Mouse (Mus musculus): Measurements from ENCODE around the gene Bmi1. TPM values are rescaled to one million over a fixed set of nuclear protein-coding genes. Genes with fewer than 3 reads are reported as not detected.

Gene Bmi1
- total RNA-seq, 2 experiments from 2014 or later = 32.0 to 40.1 TPM

DNA sequence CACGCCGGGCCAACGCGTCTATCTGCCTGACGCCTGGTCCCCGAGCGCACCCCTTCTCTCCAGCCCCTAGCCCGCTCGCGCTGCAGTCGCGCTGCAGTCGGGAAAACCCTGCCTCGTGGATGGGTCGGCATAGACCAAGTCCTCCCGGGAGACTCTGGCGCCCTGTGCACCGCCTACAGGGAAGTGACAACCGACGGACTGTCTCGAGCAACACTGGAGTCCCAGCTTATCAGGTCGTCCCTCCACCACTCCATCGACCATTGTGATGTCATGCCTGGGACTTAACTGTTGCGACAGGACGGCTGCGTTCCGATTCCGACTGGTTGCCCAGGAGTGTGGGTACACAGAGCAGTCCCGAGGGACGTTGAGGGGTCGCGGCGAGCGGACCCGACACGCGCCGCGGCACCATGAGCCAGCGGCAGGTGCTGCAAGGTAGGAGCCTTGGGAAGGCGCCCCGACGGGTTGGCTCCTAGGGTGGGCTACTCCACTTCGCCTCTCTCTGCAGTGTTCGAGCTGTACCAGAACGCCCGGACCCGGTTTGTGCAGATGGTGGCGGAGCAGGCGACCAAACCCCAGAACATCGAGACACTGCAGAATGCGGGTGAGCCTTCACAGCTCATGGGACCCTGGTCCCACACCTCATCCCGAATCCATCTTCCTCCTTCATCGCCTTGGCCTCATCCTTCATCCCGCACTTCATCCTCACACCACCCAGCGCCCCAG is 22.0 kb downstream of the Bmi1 start:
- intact Hi-C loops (cut with DNase I) = loop anchor here (10.0 kb wide), 2 partner anchors 576 to 646 kb away; no protein-coding TSS in a partner anchor
- no peak for DNase-seq (ENCODE audit: low spot score in 2 of 2)

DNA sequence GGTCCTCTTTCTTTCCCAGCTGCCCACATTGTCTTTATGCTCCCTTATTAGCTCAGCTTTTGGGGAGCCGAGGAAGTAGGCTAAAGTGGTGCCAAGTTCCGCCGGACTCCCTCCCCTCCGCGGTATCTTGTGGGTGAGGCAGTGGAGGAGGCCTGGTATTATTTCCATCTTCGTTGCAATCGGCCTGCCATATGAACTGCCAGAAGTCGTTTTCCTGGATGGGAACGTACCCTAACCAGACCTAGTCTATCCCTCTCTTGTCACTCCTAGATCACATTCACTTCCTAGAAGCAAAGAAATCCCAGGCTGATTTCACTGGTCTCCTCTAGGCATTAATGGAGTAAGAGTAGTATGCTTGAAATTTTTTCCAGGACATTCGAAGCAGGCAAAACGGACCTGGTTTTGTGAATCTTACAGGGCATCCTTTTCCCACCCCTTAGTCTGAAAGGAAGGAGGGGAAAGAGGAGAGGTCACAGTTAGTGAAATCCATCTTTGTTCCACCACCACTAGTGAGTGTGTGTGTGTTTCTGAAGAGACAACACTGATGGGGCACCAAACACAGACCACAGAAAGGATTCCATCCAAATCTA is 22.7 kb downstream of the Bmi1 start:
- intact Hi-C loops (cut with DNase I) = loop anchor here (10.0 kb wide), 2 partner anchors 575 to 645 kb away; no protein-coding TSS in a partner anchor
- DNase-seq (ENCODE audit: low spot score in 2 of 2) = no peak

DNA sequence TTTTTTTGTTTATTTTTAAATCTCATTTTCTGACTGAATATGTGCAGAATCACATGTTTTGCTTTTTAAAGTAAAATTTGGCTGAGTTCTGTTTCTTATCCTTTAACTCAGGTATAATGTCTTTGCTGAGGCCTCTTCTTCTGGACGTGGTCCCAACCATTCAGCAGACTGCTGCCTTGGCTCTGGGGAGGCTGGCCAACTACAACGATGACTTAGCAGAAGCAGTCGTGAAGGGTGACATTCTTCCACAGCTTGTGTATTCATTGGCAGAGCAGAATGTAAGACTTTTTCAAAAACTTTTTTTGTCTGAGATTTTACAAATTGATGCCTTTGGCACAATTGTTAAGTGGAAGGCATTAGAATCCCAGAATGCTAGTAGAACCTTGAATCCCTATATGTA is 33.5 kb downstream of the Bmi1 start:
- intact Hi-C loops (cut with DNase I) = no loop called here
- DNase-seq (ENCODE audit: low spot score in 2 of 2) = no peak

DNA sequence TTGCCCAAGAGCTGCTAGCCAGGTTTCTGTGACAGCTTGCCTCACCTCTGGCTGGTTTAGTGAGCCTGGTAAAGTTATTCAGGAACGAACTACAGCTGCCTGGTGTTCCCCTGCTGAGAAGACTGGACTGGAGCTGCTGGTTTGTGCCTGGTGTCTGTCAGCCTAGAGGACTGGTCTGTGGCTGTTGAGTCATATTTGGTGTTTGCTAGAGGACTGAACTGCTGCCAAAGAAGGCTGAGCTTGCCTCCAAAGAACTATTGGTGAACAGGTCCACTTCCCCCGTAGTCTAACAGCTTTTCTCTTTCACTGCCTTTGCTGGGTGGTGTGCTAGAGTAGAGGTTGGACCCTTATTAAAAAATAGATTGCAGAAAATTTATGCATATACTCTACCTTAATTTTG is 36.3 kb downstream of the Bmi1 start:
- no peak for DNase-seq (ENCODE audit: low spot score in 2 of 2)
- intact Hi-C loops (cut with DNase I) = no loop called here

DNA sequence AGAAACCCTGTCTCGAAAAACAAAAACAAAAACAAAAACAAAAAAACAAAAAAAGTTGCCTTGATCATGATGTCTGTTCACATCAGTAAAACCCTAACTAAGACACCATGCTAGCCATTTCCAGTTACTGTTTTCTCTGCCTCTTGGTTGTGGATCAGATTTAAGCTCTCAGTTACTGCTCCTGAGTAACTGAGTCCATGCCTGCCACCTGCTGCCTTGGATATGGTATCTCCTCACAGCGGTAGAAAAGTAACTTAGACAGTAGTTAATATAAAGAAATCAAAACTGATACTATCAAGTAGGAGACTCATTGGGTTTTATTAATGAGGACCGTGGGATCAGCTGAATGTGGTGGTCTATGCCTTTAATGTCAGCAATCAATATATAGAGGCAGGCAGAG is 37.5 kb downstream of the Bmi1 start:
- intact Hi-C loops (cut with DNase I) = no loop called here
- no peak for DNase-seq (ENCODE audit: low spot score in 2 of 2)

DNA sequence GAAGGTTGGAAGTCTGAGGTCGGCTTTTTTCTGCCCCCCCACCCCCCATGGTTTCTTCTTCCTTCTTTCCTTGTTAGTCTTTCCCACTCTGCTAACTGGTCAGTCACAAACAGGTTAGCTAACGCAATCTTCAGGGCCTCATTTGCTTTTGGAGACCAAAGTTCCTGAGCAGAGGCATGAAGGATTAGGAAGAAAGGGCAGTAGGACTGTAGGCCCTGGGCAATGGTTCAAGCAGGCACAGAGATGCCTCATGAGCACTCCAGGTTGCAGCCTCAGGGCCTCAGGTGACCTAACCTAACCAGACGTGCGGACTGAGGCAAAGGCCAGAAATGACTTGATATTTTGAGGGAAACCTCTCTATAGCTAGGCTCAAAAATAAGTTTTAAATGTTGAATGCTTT is 41.7 kb downstream of the Bmi1 start:
- DNase-seq (ENCODE audit: low spot score in 2 of 2) = no peak
- intact Hi-C loops (cut with DNase I) = no loop called here

DNA sequence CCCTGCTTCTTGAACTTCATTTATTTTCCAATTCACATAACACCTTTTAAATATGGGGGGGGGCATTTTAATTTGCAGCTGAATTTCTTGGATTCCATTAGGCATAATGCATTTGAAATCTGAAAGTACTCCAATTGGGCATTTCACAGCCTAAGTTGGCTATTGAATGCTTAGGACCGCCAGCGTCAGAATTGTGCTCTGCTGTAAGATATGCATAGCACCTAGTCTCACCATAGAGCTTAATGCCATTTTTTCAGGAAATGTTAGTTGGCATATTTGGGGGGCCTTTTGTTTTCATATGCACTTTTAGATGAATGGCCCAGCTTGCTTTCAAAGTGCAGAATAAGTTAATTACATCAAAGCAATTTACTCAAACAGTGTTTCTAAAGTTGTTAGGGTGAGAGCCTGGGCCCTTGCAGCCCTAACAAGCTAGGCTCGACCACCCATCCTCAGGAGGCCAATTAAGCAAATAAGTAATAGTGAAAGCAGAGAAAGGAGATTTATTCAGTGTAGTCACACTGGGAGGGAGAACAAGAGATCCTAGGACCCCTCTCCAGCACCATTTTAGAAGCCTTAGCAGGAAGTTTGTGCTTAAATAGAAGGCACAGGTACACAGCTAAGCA is 45.5 kb downstream of the Bmi1 start:
- intact Hi-C loops (cut with DNase I) = no loop called here
- no peak for DNase-seq (ENCODE audit: low spot score in 2 of 2)

DNA sequence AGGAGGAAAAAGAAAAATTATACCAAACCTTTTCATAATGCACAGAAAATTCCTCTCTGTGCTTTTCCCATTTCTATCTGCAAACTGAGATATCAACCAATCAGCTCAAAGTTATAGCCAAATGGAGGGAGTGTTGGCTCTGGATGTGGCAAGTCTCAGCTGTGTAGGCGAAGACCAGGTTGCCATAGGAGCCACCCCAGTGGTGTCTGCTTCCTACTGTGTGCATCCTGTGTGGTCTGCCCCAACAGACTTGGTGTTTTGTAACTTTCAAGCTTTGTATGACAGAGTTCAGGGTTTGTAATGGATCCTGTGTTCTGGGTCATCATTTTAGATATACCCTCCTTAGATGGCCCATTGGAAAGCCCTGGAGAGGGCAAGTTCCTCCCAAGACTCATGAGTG is 47.6 kb downstream of the Bmi1 start:
- no peak for DNase-seq (ENCODE audit: low spot score in 2 of 2)
- intact Hi-C loops (cut with DNase I) = no loop called here

DNA sequence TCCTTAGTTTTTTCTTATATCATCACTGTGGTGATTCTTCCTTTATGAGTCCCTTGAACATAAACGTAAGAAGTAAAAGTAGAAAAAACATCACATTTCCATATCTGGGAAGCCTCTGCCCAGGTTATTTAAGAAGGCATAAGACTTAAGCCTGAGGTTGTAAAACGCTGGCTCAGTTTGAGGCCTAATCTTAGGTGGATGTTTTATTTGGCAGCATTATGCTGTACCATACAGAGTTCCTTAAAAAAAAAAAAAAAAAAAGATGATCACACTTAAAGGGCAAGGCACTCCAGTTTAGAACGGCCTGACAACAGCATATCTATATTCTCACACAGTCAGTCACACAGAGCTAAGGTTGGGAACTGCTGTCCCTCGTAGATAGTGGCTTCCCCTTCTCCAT is 49.1 kb downstream of the Bmi1 start:
- intact Hi-C loops (cut with DNase I) = no loop called here
- DNase-seq (ENCODE audit: low spot score in 2 of 2) = no peak

DNA sequence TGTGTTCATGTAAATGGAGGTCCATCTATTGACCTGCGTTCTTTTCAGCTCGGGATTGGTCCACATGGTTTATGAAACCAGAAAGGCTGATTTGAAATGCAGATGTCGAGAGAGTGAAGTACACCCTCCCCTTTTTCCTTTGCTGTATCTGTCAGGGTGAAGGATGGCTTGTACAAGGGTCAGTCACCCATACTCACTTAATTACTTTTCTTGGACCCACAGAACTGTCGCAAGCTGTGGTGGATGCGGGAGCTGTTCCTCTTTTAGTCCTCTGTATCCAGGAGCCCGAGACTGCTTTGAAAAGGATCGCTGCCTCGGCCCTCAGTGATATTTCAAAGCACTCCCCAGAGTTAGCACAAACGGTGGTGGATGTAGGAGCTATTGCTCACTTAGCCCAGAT is 54.9 kb downstream of the Bmi1 start:
- intact Hi-C loops (cut with DNase I) = no loop called here
- DNase-seq (ENCODE audit: low spot score in 2 of 2) = no peak

DNA sequence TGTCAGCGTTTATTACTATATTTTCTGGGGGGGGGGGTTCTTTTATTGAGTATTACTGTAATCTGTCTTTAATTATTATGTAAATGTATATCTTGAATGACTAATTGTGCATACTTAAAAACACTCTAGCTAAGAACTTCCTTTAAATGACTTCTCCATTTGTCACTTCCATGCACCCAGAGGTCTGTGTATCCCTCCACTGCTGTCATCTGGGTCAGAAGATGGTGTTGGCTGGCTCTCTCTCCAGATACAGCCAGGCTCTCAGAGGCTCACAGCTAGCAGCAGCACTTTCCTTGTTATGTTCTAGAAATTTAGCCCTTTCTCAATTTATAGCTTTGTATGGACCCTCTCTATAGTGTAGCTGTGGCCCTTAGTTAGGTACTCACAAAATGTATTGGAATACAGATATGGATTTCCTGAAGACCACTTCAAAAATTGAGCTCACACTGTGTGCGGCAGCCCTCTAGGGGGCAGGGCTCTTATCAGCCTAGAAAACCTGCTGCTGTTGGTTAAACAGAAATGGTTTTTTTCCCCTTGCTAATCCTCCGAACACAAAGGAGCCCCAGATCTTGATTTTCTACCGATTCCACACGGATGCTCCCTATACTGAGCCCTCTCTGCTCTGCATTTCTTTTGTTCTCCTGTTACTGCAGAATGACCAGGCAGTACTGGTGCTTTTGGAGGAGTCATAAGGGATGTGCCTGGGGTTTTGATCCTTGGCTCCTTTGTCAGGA is 57.7 kb downstream of the Bmi1 start:
- intact Hi-C loops (cut with DNase I) = no loop called here
- no peak for DNase-seq (ENCODE audit: low spot score in 2 of 2)

Other genes starting within 250 kb of the Bmi1 start
- 100 to 1,000 TPM in 1 of 2 experiments, 10 to 100 TPM in 1; 98.3 to 113 TPM for gene Commd3, start 4.6 kb upstream of the Bmi1 start, total RNA-seq (2021)
- gene Spag6, start 17.0 kb downstream of the Bmi1 start, total RNA-seq (2021) = 1 to 10 TPM; 2.9 to 3.3 TPM